Mouse (Mus musculus) heart, postnatal 0 days (tissue): ENCODE data around the gene Aoc3.

ENCODE experiments used
- CTCF ChIP-seq: IDR thresholded peaks from 2 replicates; pipeline ENCODE4 v1.5.1; 2016; ENCODE audit warnings: antibody characterized with exemption, control low read depth, low read depth
- EP300 ChIP-seq: IDR thresholded peaks from 2 replicates; pipeline ENCODE4 v1.6.1; 2016; ENCODE audit warnings: antibody characterized with exemption, low read depth

- no peak for TF ChIP-seq EP300
- TF ChIP-seq CTCF, result no peak
These were observed 4.1 kb downstream of the Aoc3 start for GRCm38 (mm10) chr11:101334516-101334915.
